Mouse (Mus musculus) splenic B cell, adult 2 months (primary cell): Measurements from ENCODE around the gene Selenoo.
A peak's percentile ranks its signal among the peaks of the same experiment; 100 is the strongest.

Source experiments
- DNase-seq: peaks from one replicate; pipeline ENCODE4 v3.0.0-alpha.2; 2011; ENCODE audit warnings: low read depth, low spot score
- H3K27me3 ChIP-seq: 2 replicates; pipeline ENCODE4 v1.6.1; 2012; ENCODE audit warnings: mild to moderate bottlenecking, low read length, moderate library complexity, mixed read lengths; ENCODE audit not compliant: control insufficient read depth, poor library complexity, insufficient read depth, severe bottlenecking
- H3K36me3 ChIP-seq: 2 replicates; pipeline ENCODE4 v1.6.1; 2012; ENCODE audit warnings: mild to moderate bottlenecking, low read length, moderate library complexity, mixed read lengths; ENCODE audit not compliant: control insufficient read depth, poor library complexity, insufficient read depth, severe bottlenecking

Gene Selenoo

DNA sequence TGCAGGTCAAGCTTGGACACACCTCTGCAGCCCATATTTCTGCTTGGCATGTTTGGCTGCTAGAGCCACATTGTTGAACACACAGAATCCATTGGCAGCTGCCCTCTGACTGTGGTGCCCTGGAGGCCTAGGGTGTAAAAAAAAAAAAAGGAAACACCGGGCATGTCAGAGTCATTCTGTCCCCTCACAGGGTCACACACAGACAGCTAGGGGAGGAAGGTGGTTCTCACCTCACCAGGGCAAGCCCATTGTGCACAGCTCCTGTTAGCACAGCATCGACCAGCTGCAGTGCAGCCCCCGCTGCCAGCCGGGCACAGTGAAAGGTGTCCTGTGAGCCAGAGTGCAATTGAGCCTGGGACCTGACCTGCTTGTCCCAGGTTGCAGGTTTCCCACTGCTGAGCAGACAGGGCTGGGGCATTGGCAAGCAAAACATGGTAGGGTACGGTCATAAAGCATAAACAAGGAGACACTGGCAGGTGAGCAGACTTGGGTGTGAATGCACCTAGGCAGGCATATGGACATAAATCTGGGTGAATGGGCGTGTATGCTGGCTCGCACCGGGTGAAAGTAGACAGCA lies 38.6 kb downstream of the Selenoo start:
- Histone ChIP-seq H3K36me3 (peaks cover 11% of the 10 kb centered on the region; the same call in 1 of the 2 replicates), H3K27me3 (no peaks in the 10 kb centered on the region)
- DNase-seq = no peak

DNA sequence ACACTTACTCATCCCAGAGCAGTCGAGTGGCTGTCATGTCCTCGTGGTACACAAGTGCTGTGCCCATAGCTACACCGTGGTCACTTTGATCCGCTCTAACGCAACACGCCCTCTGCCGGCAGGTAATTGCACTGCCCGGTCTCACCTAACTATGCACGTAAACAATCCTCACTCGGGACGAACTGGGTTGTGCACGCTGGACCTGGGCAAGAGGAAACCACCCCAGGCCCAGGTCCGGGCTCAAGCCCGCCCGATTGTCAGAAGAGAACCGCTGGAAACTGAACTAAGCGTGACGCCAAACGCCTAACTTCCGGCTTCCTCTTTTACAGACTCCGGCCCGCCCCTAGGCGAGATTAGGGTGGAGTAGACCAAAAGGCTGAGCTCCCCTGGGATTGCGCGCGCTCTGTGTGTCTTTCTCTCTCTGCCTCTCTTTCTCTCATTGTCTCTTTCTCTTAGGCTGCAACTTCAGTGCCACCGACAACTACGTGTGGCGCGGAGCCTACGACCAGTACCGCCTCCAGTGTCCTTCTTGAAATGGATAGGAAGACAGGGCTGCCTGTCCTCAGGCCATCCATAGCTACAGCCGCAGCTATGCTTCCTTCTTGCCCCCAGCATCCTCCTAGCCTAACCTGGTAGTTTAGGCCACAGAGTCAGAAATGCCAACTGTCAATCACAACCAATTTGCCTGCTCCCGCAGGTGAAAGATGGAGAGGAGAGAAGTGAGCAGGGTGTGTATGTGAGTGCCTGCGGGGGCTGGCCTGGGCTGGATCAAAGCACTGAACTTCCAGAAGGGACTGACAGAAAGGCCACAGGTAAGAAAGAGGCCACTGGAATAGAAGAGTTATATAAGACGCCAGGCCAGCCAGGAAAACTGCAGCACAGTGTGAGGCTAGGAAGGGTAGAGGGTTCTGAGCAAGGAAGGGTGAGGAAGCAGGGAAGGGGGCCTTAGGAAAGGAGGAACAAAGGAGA lies 39.8 kb downstream of the Selenoo start, which contains the start of gene Hdac10:
Hdac10 (minus strand) TSS at position 319 of the 969 bp plus-strand sequence.
- H3K27me3 ChIP-seq = no peaks in the 10 kb centered on the region
- H3K36me3 ChIP-seq = peaks cover 11% of the 10 kb centered on the region; the same call in 1 of the 2 replicates
- peak; percentile 91 for DNase-seq

DNA sequence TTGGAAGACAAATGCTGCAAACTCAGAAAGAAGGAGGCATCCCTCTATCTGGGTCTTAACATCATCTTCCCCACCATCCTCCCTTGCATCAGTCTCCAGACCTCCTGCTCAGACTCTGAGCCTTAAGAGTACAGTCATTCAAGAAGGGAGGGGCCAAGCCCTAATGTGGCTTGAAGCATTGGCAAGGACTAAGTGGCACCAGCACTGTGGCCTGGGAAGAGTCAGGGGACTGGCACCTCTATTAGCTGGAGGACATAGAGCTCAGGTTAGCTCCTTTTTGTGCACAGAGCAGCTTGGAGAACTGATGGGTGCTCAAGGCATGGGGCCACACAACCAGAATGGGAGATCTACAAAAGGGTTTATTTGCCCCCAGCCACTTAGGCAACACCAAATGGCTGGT lies 41.4 kb downstream of the Selenoo start:
- H3K27me3 ChIP-seq = no peaks in the 10 kb centered on the region
- no peak for DNase-seq
- peaks cover 8% of the 10 kb centered on the region; the same call in 1 of the 2 replicates for H3K36me3 ChIP-seq

DNA sequence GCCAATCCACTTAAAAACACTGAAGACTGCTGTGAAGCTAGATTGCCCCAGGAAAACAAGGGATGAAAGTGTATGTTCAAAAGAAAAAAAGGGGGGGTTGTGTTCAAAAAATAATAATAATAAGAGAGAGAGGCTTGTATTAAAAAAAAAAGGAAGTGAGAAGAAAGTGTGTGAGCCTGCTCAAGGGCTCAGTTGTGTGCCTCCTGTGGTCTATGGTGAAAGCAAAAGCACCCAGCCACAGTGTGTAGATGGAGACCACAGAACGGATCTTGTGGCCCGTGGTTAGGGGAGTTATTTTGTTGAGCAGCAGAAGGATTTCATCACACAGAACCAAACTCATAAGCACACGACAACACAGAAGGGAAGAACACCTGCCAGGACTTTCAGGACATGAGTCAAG lies 42.4 kb downstream of the Selenoo start:
- H3K27me3 ChIP-seq = no peaks in the 10 kb centered on the region
- H3K36me3 ChIP-seq = peaks cover 2% of the 10 kb centered on the region; the same call in 1 of the 2 replicates
- DNase-seq = peak; percentile 90

DNA sequence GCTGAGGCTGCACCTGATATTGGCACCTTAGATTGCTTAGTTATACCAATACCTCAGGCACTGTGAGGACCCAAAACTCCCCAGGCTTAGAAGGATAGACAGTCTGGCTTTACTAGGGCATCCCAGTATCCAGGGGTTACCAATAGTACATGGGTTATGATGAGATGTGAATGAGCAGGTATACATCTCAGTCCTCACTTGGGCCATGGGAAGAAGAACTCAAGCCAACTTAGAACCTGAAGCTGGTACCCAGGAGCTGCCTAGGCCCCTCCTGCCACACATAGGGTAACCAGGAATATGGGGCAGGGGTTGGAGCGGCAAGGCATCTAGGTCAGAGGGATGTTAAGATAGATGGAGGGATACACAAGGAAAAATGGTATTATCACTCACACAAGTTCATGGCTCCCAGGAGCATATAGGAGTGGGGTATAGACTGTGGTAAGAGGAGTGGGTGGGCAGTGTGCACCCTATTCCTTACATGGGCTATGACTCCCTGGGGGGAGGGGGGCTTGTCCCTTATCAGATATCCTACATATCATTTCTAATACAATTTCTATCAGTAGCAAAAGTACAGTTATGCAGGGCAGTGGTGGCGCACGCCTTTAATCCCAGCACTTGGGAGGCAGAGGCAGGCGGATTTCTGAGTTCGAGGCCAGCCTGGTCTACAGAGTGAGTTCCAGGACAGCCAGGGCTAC lies 47.7 kb downstream of the Selenoo start:
- no peak for DNase-seq

DNA sequence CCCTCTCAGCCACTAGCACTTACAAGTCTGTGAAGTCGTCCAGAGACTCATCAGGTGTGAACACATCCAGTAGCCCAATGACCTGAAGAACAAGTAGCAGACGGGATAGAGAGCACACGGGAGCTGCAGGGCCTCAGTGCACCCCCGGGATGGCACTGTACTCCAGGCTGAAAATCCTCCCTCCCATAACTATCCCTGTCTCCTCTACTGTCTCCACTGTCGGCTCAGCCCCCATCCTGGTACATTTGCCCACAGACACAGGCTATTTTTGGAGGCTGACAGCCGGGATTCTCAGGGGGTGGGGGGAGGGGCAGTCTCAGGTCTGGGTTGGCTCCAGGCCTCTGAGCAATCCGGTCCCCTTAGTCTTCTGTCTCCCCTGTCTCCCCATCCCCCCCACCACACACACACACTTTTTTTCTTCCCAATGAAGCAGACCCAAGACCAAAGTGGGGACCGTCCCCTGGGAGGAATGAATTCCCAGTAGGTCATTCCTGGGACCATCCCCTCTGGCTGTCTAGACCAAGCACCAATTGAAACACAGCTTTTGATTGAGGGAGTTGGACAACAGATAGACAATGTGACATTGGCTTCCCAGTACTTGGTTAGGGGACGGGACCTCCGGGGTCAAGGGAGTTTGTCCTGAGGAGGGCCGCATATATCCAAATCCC lies 48.6 kb downstream of the Selenoo start:
- Histone ChIP-seq H3K27me3 (0 out of 2 replicates have a peak, but pooled peaks cover 2% of the 10 kb centered on the region), H3K36me3 (no peaks in the 10 kb centered on the region)
- no peak for DNase-seq

More for the DNA sequence above, 47.7 kb downstream of the Selenoo start:
- Histone ChIP-seq H3K27me3 (0 out of 2 replicates have a peak, but pooled peaks cover 2% of the 10 kb centered on the region), H3K36me3 (no peaks in the 10 kb centered on the region)

DNA sequence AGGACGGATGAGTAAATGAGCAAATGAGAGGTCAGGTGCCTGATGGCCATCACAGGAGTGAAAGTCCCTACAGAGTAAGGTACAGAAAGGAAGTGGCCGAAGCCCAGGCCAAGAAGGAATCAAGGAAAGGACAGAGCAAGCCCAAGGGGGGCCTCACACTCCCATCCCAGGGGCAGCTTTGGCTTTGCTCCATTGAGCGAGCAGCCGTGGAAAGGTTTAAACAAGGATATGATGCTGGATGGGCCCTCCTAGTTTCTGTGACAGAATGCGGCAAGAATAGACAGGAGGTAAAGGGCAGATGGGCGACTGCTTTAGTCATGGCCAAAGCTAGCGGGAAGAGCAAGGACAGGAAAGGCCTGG lies 49.1 kb downstream of the Selenoo start:
- Histone ChIP-seq H3K36me3 (no peaks in the 10 kb centered on the region), H3K27me3 (0 out of 2 replicates have a peak, but pooled peaks cover 2% of the 10 kb centered on the region)
- DNase-seq = no peak

DNA sequence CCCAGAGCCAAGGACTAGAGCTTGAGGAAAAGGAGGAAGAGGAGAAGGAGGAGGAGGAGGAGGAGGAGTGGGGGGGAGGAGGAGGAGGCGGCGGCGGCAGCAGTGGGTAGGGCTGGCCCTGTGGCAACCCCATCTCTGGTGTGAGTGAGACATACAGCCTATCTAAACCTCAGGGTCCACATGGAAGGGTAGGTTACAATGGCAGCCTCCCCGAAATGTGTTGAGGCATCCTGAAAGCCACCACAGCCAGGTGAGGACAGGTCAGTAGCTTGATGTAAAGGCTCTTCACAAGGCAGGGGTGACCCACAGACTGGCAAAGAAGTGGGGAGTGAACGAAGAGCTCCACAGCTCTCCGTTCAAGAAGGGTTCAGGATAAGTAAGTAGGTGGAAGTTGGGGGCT lies 49.6 kb downstream of the Selenoo start:
- no peak for DNase-seq
- H3K36me3 ChIP-seq = no peaks in the 10 kb centered on the region
- H3K27me3 ChIP-seq = 0 out of 2 replicates have a peak, but pooled peaks cover 2% of the 10 kb centered on the region

DNA sequence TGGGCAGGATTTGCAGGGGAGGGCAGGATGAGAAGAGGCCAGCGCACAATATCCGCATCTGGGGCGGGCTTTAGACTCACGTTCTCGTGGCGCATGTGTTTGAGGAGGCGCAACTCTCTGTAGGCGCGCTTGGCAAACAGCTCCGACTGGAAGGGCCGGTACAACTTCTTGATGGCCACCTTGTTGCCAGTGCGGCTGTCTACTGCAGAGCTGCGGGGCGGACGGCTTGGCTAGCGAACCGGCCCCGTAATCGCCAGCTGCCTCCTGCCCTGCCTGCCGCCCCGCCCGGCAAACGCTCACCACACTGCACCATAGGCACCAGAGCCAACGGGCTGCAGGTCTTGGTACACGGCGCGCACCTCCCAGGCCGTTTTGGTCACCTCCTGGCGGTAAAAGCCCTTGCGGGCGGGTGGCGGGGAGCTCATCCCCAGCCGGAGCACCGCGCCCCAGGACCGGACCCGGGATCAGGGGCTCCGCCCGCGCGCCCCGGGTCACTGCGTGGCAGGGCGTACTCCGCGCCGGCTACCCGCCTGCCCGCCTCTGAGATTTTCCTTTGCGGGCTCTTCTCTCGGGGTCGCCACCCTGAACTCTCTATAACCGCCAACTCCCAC lies 51.3 kb downstream of the Selenoo start:
- DNase-seq = peak; percentile 42
- H3K27me3 ChIP-seq = 0 out of 2 replicates have a peak, but pooled peaks cover 2% of the 10 kb centered on the region

DNA sequence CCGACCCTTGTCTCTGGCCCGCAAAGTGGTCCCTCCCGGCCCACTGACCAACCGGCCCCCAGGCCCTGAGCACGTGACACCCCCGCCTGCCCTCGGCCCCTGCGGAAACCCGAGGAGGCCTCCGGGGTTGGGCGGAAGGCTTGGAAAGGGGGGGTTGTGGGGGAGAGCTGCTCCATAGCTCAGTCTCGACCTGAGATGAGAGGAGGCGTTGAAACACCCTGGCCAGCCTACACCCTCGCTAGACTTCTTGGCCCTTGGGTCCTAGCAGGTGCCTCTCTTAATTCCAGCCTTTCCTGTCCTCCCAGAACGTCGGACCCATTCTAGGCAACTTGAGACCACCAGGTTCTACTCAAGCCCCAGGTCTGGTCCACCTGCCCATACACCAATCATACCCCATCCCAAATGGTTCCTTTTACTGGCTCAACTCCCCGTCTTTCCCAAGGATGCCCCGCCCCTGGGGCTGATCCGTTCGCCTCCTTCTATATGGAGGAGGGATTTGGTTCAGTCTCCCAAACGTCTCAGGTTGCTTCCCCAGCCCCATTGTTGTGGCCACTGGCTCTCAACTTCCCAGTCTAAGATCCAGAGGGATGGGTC lies 51.9 kb downstream of the Selenoo start, which contains the start of gene Mapk12:
Mapk12 (minus strand) TSS at position 45 of the 594 bp plus-strand sequence.
- DNase-seq = peak; percentile 33
- Histone ChIP-seq H3K36me3 (peaks cover 2% of the 10 kb centered on the region; the same call in 1 of the 2 replicates), H3K27me3 (0 out of 2 replicates have a peak, but pooled peaks cover 2% of the 10 kb centered on the region)

More for the DNA sequence above, 51.3 kb downstream of the Selenoo start:
- peaks cover 2% of the 10 kb centered on the region; the same call in 1 of the 2 replicates for H3K36me3 ChIP-seq

DNA sequence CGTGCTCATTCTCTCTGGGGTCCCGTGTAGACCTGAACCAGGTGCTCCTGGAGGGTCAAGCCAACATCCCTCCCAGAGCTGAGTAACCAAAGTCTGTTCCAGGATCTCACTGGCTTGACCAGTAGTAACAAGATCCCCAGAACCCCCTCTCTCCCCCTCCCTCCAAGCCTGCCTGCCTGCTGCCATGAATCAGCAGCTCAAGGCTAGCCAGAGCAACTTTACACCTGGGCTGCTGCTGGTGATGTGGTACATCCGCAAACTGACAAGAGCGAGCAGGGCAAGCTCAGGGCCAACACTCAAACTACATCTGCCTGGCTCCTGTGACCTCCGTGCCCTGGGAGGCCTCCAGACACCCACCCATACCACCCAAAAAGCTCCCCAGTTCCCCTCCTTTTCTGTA lies 52.6 kb downstream of the Selenoo start:
- H3K27me3 ChIP-seq = 0 out of 2 replicates have a peak, but pooled peaks cover 2% of the 10 kb centered on the region
- H3K36me3 ChIP-seq = peaks cover 2% of the 10 kb centered on the region; the same call in 1 of the 2 replicates
- DNase-seq = peak; percentile 34

DNA sequence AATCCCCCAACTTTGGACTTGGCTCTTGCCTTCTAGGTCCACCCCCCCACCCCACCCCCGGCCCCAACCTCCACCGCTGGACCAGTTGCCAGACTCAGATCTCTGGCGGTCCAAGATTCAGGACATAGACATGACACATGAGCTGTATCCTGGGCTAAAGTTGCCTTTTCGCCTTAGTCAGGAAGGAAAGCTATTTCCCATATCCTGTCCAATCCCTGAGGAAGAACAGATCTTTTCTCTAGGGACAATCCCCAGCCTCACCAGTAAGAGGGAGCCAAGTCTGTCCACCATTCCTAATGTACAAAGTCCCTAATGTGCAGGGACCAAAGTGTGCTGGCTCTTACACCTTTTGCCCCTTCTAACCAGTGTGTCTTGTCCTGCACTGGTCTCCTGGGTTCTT lies 53.0 kb downstream of the Selenoo start:
- Histone ChIP-seq H3K27me3 (0 out of 2 replicates have a peak, but pooled peaks cover 2% of the 10 kb centered on the region), H3K36me3 (peaks cover 2% of the 10 kb centered on the region; the same call in 1 of the 2 replicates)
- no peak for DNase-seq

DNA sequence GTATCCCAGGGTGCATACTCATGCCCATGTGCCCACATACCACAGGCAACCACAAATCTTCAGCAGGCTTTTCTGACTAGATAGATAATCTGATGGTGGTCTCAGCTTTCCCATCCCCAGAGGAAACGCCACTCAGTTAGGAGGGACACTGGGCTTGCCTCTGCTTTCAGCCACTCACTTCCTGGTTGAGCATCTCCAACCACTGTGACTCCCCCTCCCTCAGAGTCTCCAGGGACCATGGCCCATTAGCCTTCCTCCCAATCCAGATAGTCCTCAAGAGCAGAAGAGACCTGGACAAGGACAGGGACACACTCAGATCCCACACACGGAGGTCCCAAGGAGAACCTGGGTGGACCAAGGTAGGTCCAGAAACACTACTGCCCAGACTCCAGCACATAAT lies 54.2 kb downstream of the Selenoo start:
- peaks cover 2% of the 10 kb centered on the region; the same call in 1 of the 2 replicates for H3K36me3 ChIP-seq
- no peak for DNase-seq
- 0 out of 2 replicates have a peak, but pooled peaks cover 2% of the 10 kb centered on the region for H3K27me3 ChIP-seq
